Mouse (Mus musculus): Measurements from ENCODE around the gene Zfp217. TPM values are rescaled to one million over a fixed set of nuclear protein-coding genes. Genes with fewer than 3 reads are reported as not detected.
A peak's percentile ranks its signal among the peaks of the same experiment; 100 is the strongest.

The Zfp217 gene
- polyA plus RNA-seq, 1 experiment from 2014 or later, result 3.7 TPM

GRCm38 (mm10) chr2:170179317-170179716 is 31.4 kb upstream of the Zfp217 start:
- H3K9ac ChIP-seq, result no peak overlapping the region
- no peaks in the 10 kb centered on the region for H3K9me3 ChIP-seq
- ATAC-seq, result no peak
- no peak overlapping the region for H3K4me3 ChIP-seq (replicated peaks)
- H3K4me1 ChIP-seq (replicated peaks), result peaks cover 29% of the 10 kb centered on the region
- H3K36me3 ChIP-seq, result no peaks in the 10 kb centered on the region
- H3K27me3 ChIP-seq (replicated peaks), result no peaks in the 10 kb centered on the region
- peak overlapping the region; percentile 77 for H3K27ac ChIP-seq
- H3K4me2 ChIP-seq (replicated peaks), result no peak overlapping the region
- WGBS, result 80% methylated on average over 5 of the region's 5 CpGs

- H3K4me2 ChIP-seq (replicated peaks), result peak overlapping the region; percentile 42
- H3K9me3 ChIP-seq, result no peaks in the 10 kb centered on the region
- H3K9ac ChIP-seq, result no peak overlapping the region
- peak overlapping the region; percentile 72; the same call in 1 of the 2 replicates for H3K27ac ChIP-seq
- H3K4me3 ChIP-seq (replicated peaks), result no peak overlapping the region
- H3K4me1 ChIP-seq (replicated peaks), result peaks cover 30% of the 10 kb centered on the region
- no peaks in the 10 kb centered on the region for H3K36me3 ChIP-seq
- H3K27me3 ChIP-seq (replicated peaks), result no peaks in the 10 kb centered on the region
- WGBS, result 11% methylated on average over 8 of the region's 8 CpGs
- peak; percentile 30; the same call in 1 of the 2 replicates for ATAC-seq
Measured at GRCm38 (mm10) chr2:170177323-170177722, 29.4 kb upstream of the Zfp217 start.

- WGBS, result 34% methylated on average over 6 of the region's 8 CpGs
Measured at GRCm38 (mm10) chr2:170176284-170176926, 28.5 kb upstream of the Zfp217 start.

GRCm38 (mm10) chr2:170175661-170176150 is 27.8 kb upstream of the Zfp217 start:
- H3K4me3 ChIP-seq (replicated peaks), result no peak overlapping the region
- ATAC-seq, result no peak
- no peak overlapping the region for H3K9ac ChIP-seq
- no peaks in the 10 kb centered on the region for H3K36me3 ChIP-seq
- H3K4me1 ChIP-seq (replicated peaks), result peaks cover 30% of the 10 kb centered on the region
- 39% methylated on average over 7 of the region's 7 CpGs for WGBS
- no peak overlapping the region for H3K4me2 ChIP-seq (replicated peaks)
- no peaks in the 10 kb centered on the region for H3K9me3 ChIP-seq
- H3K27ac ChIP-seq, result peak overlapping the region; percentile 32; the same call in 1 of the 2 replicates
- H3K27me3 ChIP-seq (replicated peaks), result no peaks in the 10 kb centered on the region

More at GRCm38 (mm10) chr2:170176284-170176926, 28.5 kb upstream of the Zfp217 start:
- Histone ChIP-seq H3K4me1 (replicated peaks) (peaks cover 30% of the 10 kb centered on the region), H3K36me3 (no peaks in the 10 kb centered on the region), H3K9ac (no peak overlapping the region), H3K27me3 (replicated peaks) (no peaks in the 10 kb centered on the region), H3K4me2 (replicated peaks) (no peak overlapping the region), H3K9me3 (no peaks in the 10 kb centered on the region), H3K27ac (no peak overlapping the region), H3K4me3 (replicated peaks) (no peak overlapping the region)
- ATAC-seq, result no peak

GRCm38 (mm10) chr2:170175190-170175589 is 27.3 kb upstream of the Zfp217 start:
- Histone ChIP-seq H3K4me2 (replicated peaks) (no peak overlapping the region), H3K9ac (no peak overlapping the region), H3K4me3 (replicated peaks) (no peak overlapping the region), H3K9me3 (no peaks in the 10 kb centered on the region), H3K27me3 (replicated peaks) (no peaks in the 10 kb centered on the region), H3K4me1 (replicated peaks) (peaks cover 30% of the 10 kb centered on the region), H3K27ac (peak overlapping the region; percentile 32; the same call in 1 of the 2 replicates), H3K36me3 (no peaks in the 10 kb centered on the region)
- WGBS, result 72% methylated on average over 3 of the region's 3 CpGs
- ATAC-seq, result no peak

- Histone ChIP-seq H3K4me1 (replicated peaks) (peaks cover 4% of the 10 kb centered on the region), H3K27me3 (replicated peaks) (no peaks in the 10 kb centered on the region), H3K4me3 (replicated peaks) (no peak overlapping the region), H3K4me2 (replicated peaks) (no peak overlapping the region), H3K36me3 (no peaks in the 10 kb centered on the region), H3K27ac (no peak overlapping the region), H3K9ac (no peak overlapping the region), H3K9me3 (no peaks in the 10 kb centered on the region)
- ATAC-seq, result no peak
Measured at GRCm38 (mm10) chr2:170169062-170169461, 21.2 kb upstream of the Zfp217 start.

- Histone ChIP-seq H3K9ac (no peak overlapping the region), H3K36me3 (no peaks in the 10 kb centered on the region), H3K27ac (no peak overlapping the region), H3K4me3 (replicated peaks) (no peak overlapping the region), H3K4me2 (replicated peaks) (no peak overlapping the region), H3K27me3 (replicated peaks) (no peaks in the 10 kb centered on the region), H3K9me3 (no peaks in the 10 kb centered on the region), H3K4me1 (replicated peaks) (no peaks in the 10 kb centered on the region)
- 81% methylated on average over 10 of the region's 10 CpGs for WGBS
- no peak for ATAC-seq
Measured at GRCm38 (mm10) chr2:170165649-170166048, 17.7 kb upstream of the Zfp217 start.

GRCm38 (mm10) chr2:170163671-170164462 is 16.0 kb upstream of the Zfp217 start:
- H3K9ac ChIP-seq, result no peak overlapping the region
- no peak overlapping the region for H3K4me3 ChIP-seq (replicated peaks)
- H3K9me3 ChIP-seq, result no peaks in the 10 kb centered on the region
- H3K36me3 ChIP-seq, result no peaks in the 10 kb centered on the region
- no peak overlapping the region for H3K27ac ChIP-seq
- H3K4me2 ChIP-seq (replicated peaks), result no peak overlapping the region
- WGBS, result 82% methylated on average over 18 of the region's 18 CpGs
- H3K4me1 ChIP-seq (replicated peaks), result no peaks in the 10 kb centered on the region
- no peaks in the 10 kb centered on the region for H3K27me3 ChIP-seq (replicated peaks)
- ATAC-seq, result no peak

GRCm38 (mm10) chr2:170159795-170160568 is 12.1 kb upstream of the Zfp217 start:
- WGBS, result 47% methylated on average over 15 of the region's 15 CpGs
- Histone ChIP-seq H3K36me3 (no peaks in the 10 kb centered on the region), H3K9me3 (no peaks in the 10 kb centered on the region), H3K4me1 (replicated peaks) (peaks cover 7% of the 10 kb centered on the region), H3K9ac (no peak overlapping the region), H3K27ac (no peak overlapping the region), H3K27me3 (replicated peaks) (no peaks in the 10 kb centered on the region), H3K4me3 (replicated peaks) (no peak overlapping the region), H3K4me2 (replicated peaks) (no peak overlapping the region)
- ATAC-seq, result no peak

GRCm38 (mm10) chr2:170158987-170159386 is 11.1 kb upstream of the Zfp217 start:
- Histone ChIP-seq H3K4me1 (replicated peaks) (peaks cover 11% of the 10 kb centered on the region), H3K9ac (no peak overlapping the region), H3K36me3 (no peaks in the 10 kb centered on the region), H3K27ac (no peak overlapping the region), H3K27me3 (replicated peaks) (no peaks in the 10 kb centered on the region), H3K4me2 (replicated peaks) (no peak overlapping the region), H3K9me3 (no peaks in the 10 kb centered on the region), H3K4me3 (replicated peaks) (no peak overlapping the region)
- no peak for ATAC-seq
- WGBS, result 81% methylated on average over 4 of the region's 4 CpGs

- WGBS, result 32% methylated on average over 5 of the region's 5 CpGs
- Histone ChIP-seq H3K36me3 (no peaks in the 10 kb centered on the region), H3K9ac (no peak overlapping the region), H3K4me2 (replicated peaks) (no peak overlapping the region), H3K27me3 (replicated peaks) (no peaks in the 10 kb centered on the region), H3K9me3 (no peaks in the 10 kb centered on the region), H3K4me1 (replicated peaks) (peaks cover 13% of the 10 kb centered on the region), H3K27ac (peak overlapping the region; percentile 40; the same call in 1 of the 2 replicates), H3K4me3 (replicated peaks) (no peak overlapping the region)
- ATAC-seq, result peak; percentile 48; the same call in 1 of the 2 replicates
Measured at GRCm38 (mm10) chr2:170158251-170158650, 10.3 kb upstream of the Zfp217 start.
